Mouse (Mus musculus): ENCODE data around the gene 1700008O03Rik. TPM values are rescaled to one million over a fixed set of nuclear protein-coding genes. Genes with fewer than 3 reads are reported as not detected.

The 1700008O03Rik gene
- 0.31 and 1.1 TPM in 2 replicates for polyA plus RNA-seq (2014; fragmentation: Nextera tagmentation; extraction: Ambion mirVana)

DNA sequence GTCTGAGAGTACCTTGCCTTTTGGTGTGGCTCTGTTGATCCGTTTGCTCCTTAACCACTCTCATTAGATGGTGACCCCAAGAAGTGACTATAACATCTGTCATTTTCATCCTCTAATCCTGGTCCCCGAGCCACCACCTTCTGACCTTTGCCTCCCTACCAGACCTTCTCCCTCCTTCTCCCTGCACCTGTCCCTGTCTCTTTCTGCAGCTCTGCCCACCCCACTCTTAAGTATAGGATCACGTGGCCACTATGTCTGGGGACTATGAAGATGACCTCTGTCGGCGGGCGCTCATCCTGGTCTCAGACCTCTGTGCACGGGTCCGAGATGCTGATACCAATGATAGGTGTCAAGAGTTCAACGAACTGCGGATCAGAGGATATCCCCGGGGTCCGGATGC is at the start of gene 1700008O03Rik:
1700008O03Rik (minus strand) TSS at position 101 of the 400 bp plus-strand sequence.
- DNase-seq (ENCODE audit: low spot score, missing footprints) (no peak), ATAC-seq (ENCODE audit: low FRiP score) (no peak)
- H3K36me3 ChIP-seq (ENCODE audit: control insufficient read depth, insufficient read depth, low read length), result no peaks in the 10 kb centered on the region
- H3K9me3 ChIP-seq (ENCODE audit: control insufficient read depth, low read length), result no peaks in the 10 kb centered on the region
- WGBS, result 79% methylated on average over 12 of the region's 12 CpGs
- H3K4me3 ChIP-seq (ENCODE audit: low read depth, low read length), result peak within 1 kb of the TSS; percentile 45
- peaks cover 3% of the 10 kb centered on the region for H3K27me3 ChIP-seq (ENCODE audit: control insufficient read depth, insufficient read depth, low read length)
- H3K9ac ChIP-seq (ENCODE audit: low read length), result peak within 1 kb of the TSS; percentile 56
- peaks cover 5% of the 10 kb centered on the region; the same call in 1 of the 2 replicates for H3K4me1 ChIP-seq (ENCODE audit: control insufficient read depth, insufficient read depth, low read length)
- H3K27ac ChIP-seq (ENCODE audit: low read depth, low read length), result no peak within 1 kb of the TSS
- peak within 1 kb of the TSS; percentile 78 for H3K4me2 ChIP-seq

DNA sequence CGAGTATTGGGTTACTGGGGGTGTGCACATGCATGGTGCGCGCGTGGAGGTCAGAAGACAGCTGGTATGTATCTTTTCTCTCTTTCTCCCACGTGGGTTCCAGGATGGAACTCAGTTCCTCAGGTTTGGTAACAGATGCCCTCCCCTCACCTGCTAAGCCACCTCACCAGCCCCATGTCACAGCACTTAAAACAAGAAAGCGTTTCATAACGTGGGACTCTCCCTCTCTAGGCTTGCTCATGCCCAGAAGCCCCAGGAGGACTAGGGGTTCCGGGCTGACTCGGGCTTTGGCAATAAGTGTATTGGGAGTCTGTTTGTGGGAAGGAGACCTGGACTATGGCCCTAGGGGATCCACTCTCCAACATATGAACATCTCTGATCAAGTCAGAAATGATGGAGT is 48.5 kb upstream of the 1700008O03Rik start:
- no peak overlapping the region for H3K9ac ChIP-seq (ENCODE audit: low read length)
- no peaks in the 10 kb centered on the region for H3K9me3 ChIP-seq (ENCODE audit: control insufficient read depth, low read length)
- DNase-seq (ENCODE audit: low spot score, missing footprints), result no peak
- ATAC-seq (ENCODE audit: low FRiP score), result no peak
- no peaks in the 10 kb centered on the region for H3K36me3 ChIP-seq (ENCODE audit: control insufficient read depth, insufficient read depth, low read length)
- peaks cover 25% of the 10 kb centered on the region for H3K4me1 ChIP-seq (ENCODE audit: control insufficient read depth, insufficient read depth, low read length)
- no peak overlapping the region for H3K27ac ChIP-seq (ENCODE audit: low read depth, low read length)
- no peak overlapping the region for H3K4me2 ChIP-seq
- no peak overlapping the region for H3K4me3 ChIP-seq (ENCODE audit: low read depth, low read length)
- no peaks in the 10 kb centered on the region for H3K27me3 ChIP-seq (ENCODE audit: control insufficient read depth, insufficient read depth, low read length)
- WGBS, result 73% methylated on average over 9 of the region's 9 CpGs

DNA sequence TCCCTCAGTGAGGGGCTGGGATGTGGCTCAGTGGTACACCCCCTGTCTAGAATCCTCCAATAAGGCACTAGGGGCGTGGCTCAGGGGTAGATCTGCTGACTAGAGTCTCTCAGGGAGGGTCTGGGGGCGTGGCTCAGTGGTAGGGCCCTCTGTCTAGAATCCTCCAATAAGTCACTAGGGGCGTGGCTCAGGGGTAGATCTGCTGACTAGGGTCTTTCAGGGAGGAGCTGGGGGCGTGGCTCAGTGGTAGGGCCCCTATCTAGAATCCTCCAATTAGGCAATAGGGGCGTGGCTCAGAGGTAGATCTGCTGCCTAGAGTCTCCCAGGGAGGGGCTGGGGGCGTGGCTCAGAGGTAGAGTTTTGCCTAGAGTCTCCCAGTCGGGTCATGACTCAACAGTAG is 47.8 kb upstream of the 1700008O03Rik start:
- Histone ChIP-seq H3K36me3 (ENCODE audit: control insufficient read depth, insufficient read depth, low read length) (no peaks in the 10 kb centered on the region), H3K4me3 (ENCODE audit: low read depth, low read length) (no peak overlapping the region), H3K4me1 (ENCODE audit: control insufficient read depth, insufficient read depth, low read length) (peaks cover 25% of the 10 kb centered on the region), H3K9me3 (ENCODE audit: control insufficient read depth, low read length) (no peaks in the 10 kb centered on the region), H3K27ac (ENCODE audit: low read depth, low read length) (no peak overlapping the region), H3K27me3 (ENCODE audit: control insufficient read depth, insufficient read depth, low read length) (no peaks in the 10 kb centered on the region), H3K4me2 (no peak overlapping the region), H3K9ac (ENCODE audit: low read length) (no peak overlapping the region)
- 6% methylated on average over 7 of the region's 7 CpGs for WGBS
- ATAC-seq (ENCODE audit: low FRiP score), result peak; percentile 30
- peak; percentile 90 for DNase-seq (ENCODE audit: low spot score, missing footprints)

DNA sequence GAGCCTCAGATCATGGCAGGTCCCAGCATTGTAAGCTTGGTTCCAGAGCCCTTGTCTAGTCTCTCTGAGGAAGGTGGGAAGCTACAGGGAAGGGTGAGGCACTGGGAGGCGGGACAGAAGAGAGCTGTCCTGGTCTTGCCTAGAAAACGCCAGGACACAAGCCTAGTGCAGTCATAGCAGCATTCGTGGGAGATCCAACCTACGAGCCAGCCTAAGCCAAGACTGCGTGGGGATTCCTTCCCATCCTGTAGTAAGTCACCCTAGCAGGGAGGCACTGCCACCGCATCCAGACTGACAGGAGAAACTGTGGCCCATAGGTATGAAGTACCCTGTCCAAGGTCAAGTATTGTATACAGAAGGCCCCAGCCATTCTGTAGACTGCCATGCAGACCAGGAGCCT is 46.9 kb upstream of the 1700008O03Rik start:
- no peak overlapping the region for H3K27ac ChIP-seq (ENCODE audit: low read depth, low read length)
- DNase-seq (ENCODE audit: low spot score, missing footprints), result no peak
- H3K4me2 ChIP-seq, result no peak overlapping the region
- H3K9ac ChIP-seq (ENCODE audit: low read length), result no peak overlapping the region
- no peaks in the 10 kb centered on the region for H3K9me3 ChIP-seq (ENCODE audit: control insufficient read depth, low read length)
- 77% methylated on average over 6 of the region's 6 CpGs for WGBS
- H3K4me1 ChIP-seq (ENCODE audit: control insufficient read depth, insufficient read depth, low read length), result peaks cover 32% of the 10 kb centered on the region
- H3K36me3 ChIP-seq (ENCODE audit: control insufficient read depth, insufficient read depth, low read length), result no peaks in the 10 kb centered on the region
- ATAC-seq (ENCODE audit: low FRiP score), result no peak
- no peaks in the 10 kb centered on the region for H3K27me3 ChIP-seq (ENCODE audit: control insufficient read depth, insufficient read depth, low read length)
- H3K4me3 ChIP-seq (ENCODE audit: low read depth, low read length), result no peak overlapping the region

DNA sequence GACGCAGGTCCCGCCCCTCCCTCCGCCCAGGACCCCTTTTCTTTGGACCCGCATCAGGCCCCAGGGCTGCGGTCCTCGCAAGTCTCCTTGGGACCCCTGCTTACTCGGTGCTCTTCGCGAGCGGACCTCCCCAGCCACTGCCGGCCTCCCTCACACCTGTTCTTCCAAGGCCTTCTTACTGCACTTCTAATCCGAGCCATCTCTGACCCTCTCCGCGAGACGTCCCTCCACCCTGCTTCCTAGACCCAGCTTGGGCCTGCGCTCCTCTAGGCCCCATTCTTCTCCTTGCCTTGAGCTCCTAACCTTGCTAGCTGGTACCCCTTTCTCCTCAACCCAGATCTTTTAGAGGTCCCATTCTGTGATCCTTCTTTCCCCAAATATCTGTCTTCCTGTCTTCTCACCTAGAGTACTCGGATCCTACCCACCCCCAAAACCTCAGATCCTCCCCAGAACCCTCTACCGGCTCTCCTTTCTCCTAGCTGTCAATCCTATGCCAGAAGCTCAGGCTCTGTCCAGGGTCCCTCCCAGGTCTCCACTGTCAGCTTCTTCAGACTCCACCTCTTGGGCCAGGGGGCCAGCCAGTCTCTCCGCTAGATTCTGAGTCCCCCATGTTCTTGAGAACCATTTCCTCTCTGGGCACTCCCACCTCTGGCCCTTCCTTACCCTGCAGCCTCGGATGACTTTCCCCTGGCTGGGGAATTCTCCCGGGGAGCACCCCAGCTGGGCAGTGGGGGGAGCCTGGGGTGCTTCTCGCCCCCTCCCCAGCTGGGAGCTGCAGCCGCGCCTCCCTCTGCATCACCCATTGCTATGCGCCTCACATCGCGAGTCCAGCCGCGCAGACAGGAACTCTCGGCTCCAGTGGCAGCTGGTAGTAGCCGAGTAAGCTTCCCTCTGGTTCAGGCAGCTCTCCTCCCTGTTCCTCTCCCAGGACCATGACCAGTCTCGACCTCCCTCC is 44.2 kb upstream of the 1700008O03Rik start:
- peaks cover 33% of the 10 kb centered on the region for H3K4me1 ChIP-seq (ENCODE audit: control insufficient read depth, insufficient read depth, low read length)
- no peaks in the 10 kb centered on the region for H3K27me3 ChIP-seq (ENCODE audit: control insufficient read depth, insufficient read depth, low read length)

DNA sequence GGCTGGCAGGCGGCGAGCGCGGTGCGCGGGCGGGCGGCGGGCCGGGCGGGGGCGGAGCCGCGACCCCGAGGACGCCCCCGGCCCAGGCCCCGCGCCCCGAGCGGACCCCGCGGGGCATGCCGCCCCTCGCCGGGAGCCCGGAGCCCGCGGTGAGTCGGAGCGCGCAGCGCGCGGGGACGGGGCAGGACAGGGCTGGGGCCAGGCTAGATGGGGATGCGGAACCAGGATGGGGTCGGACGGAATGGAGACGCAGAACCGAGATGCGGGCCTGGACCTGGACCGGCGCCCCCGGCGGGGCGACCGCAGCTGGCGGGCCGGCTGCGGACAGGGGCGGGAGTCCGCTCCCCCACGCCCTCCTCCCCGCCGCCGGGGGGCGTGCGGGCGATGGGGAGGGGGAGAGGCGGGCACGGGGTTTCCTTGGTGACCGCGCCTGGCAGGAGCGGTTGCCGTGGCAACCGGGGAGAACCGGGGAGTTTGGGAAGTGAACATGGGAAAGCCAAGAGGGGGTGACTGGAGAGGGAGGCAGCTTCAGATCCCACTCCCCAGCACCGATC is 43.4 kb upstream of the 1700008O03Rik start, which contains the start of gene Lrrc4b:
Lrrc4b (plus strand) TSS at position 51 of the 554 bp plus-strand sequence.
- Histone ChIP-seq H3K9me3 (ENCODE audit: control insufficient read depth, low read length) (no peaks in the 10 kb centered on the region), H3K4me3 (ENCODE audit: low read depth, low read length) (peak within 1 kb of the TSS; percentile 73), H3K9ac (ENCODE audit: low read length) (peak within 1 kb of the TSS; percentile 92), H3K36me3 (ENCODE audit: control insufficient read depth, insufficient read depth, low read length) (no peaks in the 10 kb centered on the region), H3K27me3 (ENCODE audit: control insufficient read depth, insufficient read depth, low read length) (no peaks in the 10 kb centered on the region), H3K27ac (ENCODE audit: low read depth, low read length) (peak within 1 kb of the TSS; percentile 99), H3K4me2 (peak within 1 kb of the TSS; percentile 86), H3K4me1 (ENCODE audit: control insufficient read depth, insufficient read depth, low read length) (peaks cover 33% of the 10 kb centered on the region)
- DNase-seq (ENCODE audit: low spot score, missing footprints) (peak; percentile 99), ATAC-seq (ENCODE audit: low FRiP score) (peak; percentile 69)
- WGBS, result under 1% methylated on average over 54 of the region's 69 CpGs

More for the DNA sequence above, 44.2 kb upstream of the 1700008O03Rik start:
- DNase-seq (ENCODE audit: low spot score, missing footprints), result peak; percentile 95
- Histone ChIP-seq H3K4me3 (ENCODE audit: low read depth, low read length) (peak overlapping the region; percentile 73), H3K4me2 (peak overlapping the region; percentile 86), H3K9me3 (ENCODE audit: control insufficient read depth, low read length) (no peaks in the 10 kb centered on the region), H3K36me3 (ENCODE audit: control insufficient read depth, insufficient read depth, low read length) (no peaks in the 10 kb centered on the region), H3K27ac (ENCODE audit: low read depth, low read length) (peak overlapping the region; percentile 99), H3K9ac (ENCODE audit: low read length) (peak overlapping the region; percentile 92)
- 1% methylated on average over 30 of the region's 32 CpGs for WGBS
- peak; percentile 17; the same call in 1 of the 2 replicates for ATAC-seq (ENCODE audit: low FRiP score)

DNA sequence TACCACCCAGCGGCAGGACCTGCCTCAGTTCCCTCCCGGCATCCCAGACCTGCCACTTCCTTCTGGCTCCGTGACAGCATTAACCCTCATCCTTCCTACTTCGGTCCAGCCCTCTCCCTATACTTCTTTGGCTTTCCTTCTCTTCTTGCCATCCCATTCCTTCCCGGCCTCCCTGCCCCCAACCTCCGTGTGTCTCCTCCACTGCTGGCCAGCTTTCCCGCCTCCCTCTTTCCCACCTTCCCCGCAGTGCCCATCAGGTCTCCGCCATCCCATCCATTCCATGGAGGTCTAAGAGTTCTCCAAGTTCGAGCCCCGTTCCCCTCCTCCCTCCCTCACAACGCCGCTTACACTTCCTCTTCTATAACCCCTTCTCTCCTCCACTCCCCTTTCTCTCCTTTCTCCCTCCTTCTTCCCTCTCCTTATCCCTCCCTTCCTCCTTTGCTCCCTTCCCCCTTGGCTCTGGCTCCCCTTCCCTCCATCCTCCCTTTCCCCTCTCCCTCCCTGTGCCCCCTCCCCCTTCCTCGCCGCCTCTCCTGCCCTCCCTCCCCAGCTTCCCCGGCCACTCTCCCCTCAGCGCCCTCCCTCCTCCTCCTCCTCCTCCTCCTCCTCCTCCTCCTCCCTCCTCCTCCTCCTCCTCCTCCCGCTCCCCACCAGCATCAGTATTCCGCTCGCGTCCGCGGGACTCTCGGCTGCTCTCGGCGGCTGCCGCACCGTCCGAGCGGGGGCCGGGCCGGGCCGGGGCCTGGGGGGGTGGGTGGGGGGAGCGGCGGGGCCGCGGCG is 42.7 kb upstream of the 1700008O03Rik start:
- H3K9me3 ChIP-seq (ENCODE audit: control insufficient read depth, low read length), result no peaks in the 10 kb centered on the region
- peak overlapping the region; percentile 99 for H3K27ac ChIP-seq (ENCODE audit: low read depth, low read length)
- no peaks in the 10 kb centered on the region for H3K36me3 ChIP-seq (ENCODE audit: control insufficient read depth, insufficient read depth, low read length)
- H3K27me3 ChIP-seq (ENCODE audit: control insufficient read depth, insufficient read depth, low read length), result no peaks in the 10 kb centered on the region
- ATAC-seq (ENCODE audit: low FRiP score) (peak; percentile 49), DNase-seq (ENCODE audit: low spot score, missing footprints) (peak; percentile 99)
- peak overlapping the region; percentile 86 for H3K4me2 ChIP-seq
- peak overlapping the region; percentile 73 for H3K4me3 ChIP-seq (ENCODE audit: low read depth, low read length)
- H3K9ac ChIP-seq (ENCODE audit: low read length), result peak overlapping the region; percentile 92
- WGBS, result 1% methylated on average over 15 of the region's 38 CpGs
- peaks cover 33% of the 10 kb centered on the region for H3K4me1 ChIP-seq (ENCODE audit: control insufficient read depth, insufficient read depth, low read length)

DNA sequence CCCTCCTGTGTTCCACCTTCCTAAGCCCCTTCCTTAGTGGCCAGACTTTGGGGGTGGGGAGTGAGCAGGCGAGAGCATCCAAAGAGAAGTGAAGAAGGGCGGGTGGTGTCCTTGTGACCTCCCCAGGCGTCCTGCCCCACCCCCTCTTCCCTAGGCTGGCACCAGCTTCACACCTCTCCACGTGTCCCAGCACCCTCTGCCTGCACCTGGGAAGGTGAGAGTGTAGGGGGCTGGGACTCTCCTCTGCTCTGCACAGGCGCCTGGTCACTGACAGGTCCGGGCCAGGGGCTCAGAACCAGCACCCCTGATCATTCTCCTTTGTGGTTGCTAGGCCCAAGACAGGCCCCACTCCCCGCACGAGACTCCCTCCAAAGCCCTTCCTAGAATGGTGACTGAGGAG is 42.0 kb upstream of the 1700008O03Rik start:
- Histone ChIP-seq H3K4me1 (ENCODE audit: control insufficient read depth, insufficient read depth, low read length) (peaks cover 33% of the 10 kb centered on the region), H3K4me3 (ENCODE audit: low read depth, low read length) (no peak overlapping the region), H3K9me3 (ENCODE audit: control insufficient read depth, low read length) (no peaks in the 10 kb centered on the region), H3K36me3 (ENCODE audit: control insufficient read depth, insufficient read depth, low read length) (no peaks in the 10 kb centered on the region), H3K9ac (ENCODE audit: low read length) (peak overlapping the region; percentile 55), H3K4me2 (peak overlapping the region; percentile 40), H3K27ac (ENCODE audit: low read depth, low read length) (peak overlapping the region; percentile 7; the same call in 1 of the 2 replicates), H3K27me3 (ENCODE audit: control insufficient read depth, insufficient read depth, low read length) (no peaks in the 10 kb centered on the region)
- DNase-seq (ENCODE audit: low spot score, missing footprints) (no peak), ATAC-seq (ENCODE audit: low FRiP score) (peak; percentile 1; the same call in 1 of the 2 replicates)
- WGBS, result 10% methylated on average over 8 of the region's 8 CpGs

All from midbrain, embryonic 11.5 days (tissue).